Mouse (Mus musculus) layer of hippocampus, postnatal 10 days (tissue): ENCODE measurements around the gene Lmcd1. TPM values are rescaled to one million over a fixed set of nuclear protein-coding genes. Genes with fewer than 3 reads are reported as not detected.

Experiments used
- DNase-seq, 2 experiments: peaks; one replicate each; pipeline ENCODE4 v3.0.0; 2021; ENCODE audit warnings: low spot score in 2 of 2
- total RNA-seq, 2 experiments: library from RNA; stranded (reverse); gene quantifications; 2 replicates each; pipeline ENCODE4 v1.2.3; 2021

Lmcd1 gene
- total RNA-seq, 2 experiments from 2014 or later: 7.2 to 7.9 TPM

DNA sequence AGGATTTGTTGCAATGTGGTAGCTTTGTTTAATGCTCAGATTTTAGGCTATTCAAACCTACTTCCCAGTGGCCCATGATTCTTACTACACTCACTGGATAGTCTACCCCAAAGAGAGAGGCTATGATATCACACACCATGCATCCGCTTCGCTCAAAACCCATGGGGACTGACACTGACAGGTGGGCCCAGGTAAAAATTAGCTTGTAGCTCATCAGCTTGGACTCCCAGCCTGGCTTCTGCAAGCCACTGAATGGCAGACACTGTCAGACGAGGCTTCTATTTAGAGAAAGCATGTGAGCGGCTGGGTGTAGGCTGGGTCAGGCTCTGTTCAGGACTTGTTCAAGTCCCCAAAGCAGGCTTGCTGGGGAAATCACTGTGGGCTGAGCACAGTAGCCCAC lies 76.9 kb downstream of the Lmcd1 start:
- DNase-seq: no peak

DNA sequence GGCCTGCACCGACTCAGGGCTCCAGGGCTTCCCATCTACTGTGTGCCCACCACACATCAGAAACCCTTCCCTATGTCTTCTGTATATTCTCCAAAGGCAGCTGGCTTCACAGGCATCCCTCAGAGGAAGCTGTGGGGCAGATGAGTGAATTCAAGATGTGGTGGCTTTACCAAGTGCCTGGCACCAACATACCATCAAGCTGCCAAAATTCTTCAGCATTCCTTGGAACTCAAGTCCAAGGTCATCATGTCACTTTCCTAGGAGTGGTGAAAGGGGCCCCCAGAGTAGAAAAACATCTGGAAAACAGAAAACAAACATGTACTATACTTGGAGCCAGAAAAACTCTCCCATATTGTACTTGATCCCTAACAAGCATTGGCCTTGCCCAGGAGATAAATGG lies 85.8 kb downstream of the Lmcd1 start:
- DNase-seq: no peak

- no peak for DNase-seq
Observed at GRCm38 (mm10) chr6:112360676-112361075, 87.1 kb downstream of the Lmcd1 start.

GRCm38 (mm10) chr6:112362349-112362958 lies 88.9 kb downstream of the Lmcd1 start:
- peak; percentile 80 to 85 for DNase-seq

DNA sequence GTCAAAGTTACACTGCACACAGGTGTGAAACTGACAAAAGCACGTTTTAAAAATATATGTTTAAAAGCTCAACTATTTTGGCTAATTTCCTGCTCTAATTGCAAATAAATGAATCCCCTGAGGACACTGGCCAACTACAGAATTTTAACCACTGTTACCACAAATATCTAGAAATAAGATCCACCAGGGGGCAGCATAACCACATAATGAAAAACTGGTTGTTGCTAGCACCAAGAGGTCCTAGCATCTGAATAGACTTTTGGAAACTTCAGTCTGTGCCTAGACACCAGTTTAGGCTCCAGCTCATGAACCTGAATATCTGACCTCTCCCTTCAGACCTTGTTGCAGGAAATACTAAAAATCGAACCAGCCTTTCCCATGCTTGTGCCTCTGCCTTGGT lies 91.0 kb downstream of the Lmcd1 start:
- DNase-seq: peak; percentile 52 to 55

- no peak for DNase-seq
Observed at GRCm38 (mm10) chr6:112365294-112365693, 91.7 kb downstream of the Lmcd1 start.

- DNase-seq: peak in 1 of 2 experiments; percentile 55
Observed at GRCm38 (mm10) chr6:112373886-112374585, 100.5 kb downstream of the Lmcd1 start.

GRCm38 (mm10) chr6:112375661-112376392 lies 102.3 kb downstream of the Lmcd1 start:
- no peak for DNase-seq

DNA sequence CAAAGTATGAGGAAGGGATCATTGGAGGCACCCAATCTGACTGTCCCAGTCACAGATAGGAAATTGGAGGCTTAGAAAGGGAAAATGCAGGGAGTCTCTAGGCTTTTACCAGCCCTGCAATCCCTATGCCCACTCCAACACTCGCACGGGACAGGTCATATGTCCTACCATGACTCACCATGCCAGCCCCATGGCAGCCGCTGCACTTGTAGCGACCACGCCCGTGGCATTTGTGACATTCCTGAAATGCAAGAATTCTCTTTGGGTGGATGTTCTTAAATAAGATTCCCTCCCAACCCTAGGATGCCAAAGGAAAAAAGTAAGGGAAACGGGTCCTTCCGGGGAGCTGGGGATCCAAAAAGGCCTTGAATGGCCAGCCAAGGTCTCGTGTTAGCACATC lies 105.5 kb downstream of the Lmcd1 start:
- DNase-seq: no peak

Other genes with a start within 250 kb of the Lmcd1 start
- gene Ssu2, start 114.3 kb downstream of the Lmcd1 start, total RNA-seq: 1 to 10 TPM in 1 of 2 experiments, under 1 TPM in 1; 0.49 to 1.1 TPM
- under 1 TPM; 0.38 to 0.94 TPM for gene Cav3, start 185.7 kb downstream of the Lmcd1 start, total RNA-seq
- gene Oxtr, start 216.2 kb downstream of the Lmcd1 start, total RNA-seq: 1 to 10 TPM; 7.4 to 8.5 TPM